Mouse (Mus musculus) bone marrow, adult 2 months (tissue): ENCODE measurements around the gene Zfp652. TPM values are rescaled to one million over a fixed set of nuclear protein-coding genes. Genes with fewer than 3 reads are reported as not detected.
A peak's percentile ranks its signal among the peaks of the same experiment; 100 is the strongest.

Experiments used
- H3K27ac ChIP-seq: fragments of 200-500 bp; 2 replicates; pipeline ENCODE4 v1.5.1; 2012; ENCODE audit warnings: low read depth, mild to moderate bottlenecking, control low read depth, inconsistent platforms, low read length; ENCODE audit not compliant: control insufficient read depth, poor library complexity, insufficient read depth
- H3K4me1 ChIP-seq: fragments of 200-500 bp; 2 replicates; pipeline ENCODE4 v1.6.1; 2011; ENCODE audit warnings: low read length; ENCODE audit not compliant: control insufficient read depth, insufficient read depth
- H3K4me3 ChIP-seq: fragments of 200-500 bp; replicated peaks from 2 replicates; pipeline ENCODE3; 2011; ENCODE audit warnings: mild to moderate bottlenecking, low read depth, low read length, control low read depth; ENCODE audit not compliant: control insufficient read depth
- CTCF ChIP-seq: fragments of 200-500 bp; IDR thresholded peaks from 2 replicates; pipeline ENCODE4 v1.5.1; 2011; ENCODE audit warnings: low read length, control low read depth; ENCODE audit not compliant: control insufficient read depth, insufficient read depth
- POLR2A ChIP-seq: fragments of 200-500 bp; IDR thresholded peaks from 2 replicates; pipeline ENCODE4 v1.6.1; 2011; ENCODE audit warnings: low read depth, mild to moderate bottlenecking, control low read depth, low read length, borderline replicate concordance; ENCODE audit not compliant: control insufficient read depth
- WGBS: fragments of 180-500 bp; shearing (Covaris S2); methylation state at CpG from one replicate; pipeline ENCODE4 v1.1.7; 2018; 5-methylcytosine and 5-hydroxymethylcytosine counted together
- polyA plus RNA-seq: library from polyadenylated mRNA; stranded (reverse); fragments of >200 nt; gene quantifications from 2 replicates; pipeline ENCODE4 v1.2.4, GENCODE M21; 2011; ENCODE audit warnings: low replicate concordance; ENCODE audit not compliant: missing spikeins, insufficient read depth, insufficient read length

Gene Zfp652
- polyA plus RNA-seq, 1 experiment: 24.5 TPM

DNA sequence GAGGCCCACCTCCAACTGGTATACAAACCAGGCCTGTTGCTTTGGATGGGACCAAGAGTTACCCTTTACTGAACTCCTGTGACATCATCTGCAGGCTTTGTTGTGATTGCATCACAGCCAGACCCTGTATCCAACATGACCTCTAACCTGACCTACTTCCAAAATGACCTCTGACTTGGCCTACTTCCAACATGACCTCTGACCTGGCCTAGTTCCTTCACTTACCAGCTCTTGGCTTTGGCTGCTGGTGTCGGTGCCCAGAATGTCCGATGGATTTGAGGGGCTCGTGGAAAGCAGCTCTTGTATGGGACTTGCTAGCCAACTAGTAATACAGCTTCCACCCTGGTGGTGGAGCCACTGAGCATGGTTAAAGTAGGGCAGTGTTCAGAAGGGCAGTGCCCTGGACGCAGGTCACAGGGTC, 66.4 kb downstream of the Zfp652 start:
- 79% methylated on average over 4 of the region's 4 CpGs for WGBS
- no peak for TF ChIP-seq POLR2A
- TF ChIP-seq CTCF: peak; percentile 43; the same call in 1 of the 2 replicates
- Histone ChIP-seq H3K4me1 (peaks cover 2% of the 10 kb centered on the region; the same call in 1 of the 2 replicates), H3K4me3 (peak overlapping the region; percentile 40), H3K27ac (no peak overlapping the region; the same call in 1 of the 2 replicates)

DNA sequence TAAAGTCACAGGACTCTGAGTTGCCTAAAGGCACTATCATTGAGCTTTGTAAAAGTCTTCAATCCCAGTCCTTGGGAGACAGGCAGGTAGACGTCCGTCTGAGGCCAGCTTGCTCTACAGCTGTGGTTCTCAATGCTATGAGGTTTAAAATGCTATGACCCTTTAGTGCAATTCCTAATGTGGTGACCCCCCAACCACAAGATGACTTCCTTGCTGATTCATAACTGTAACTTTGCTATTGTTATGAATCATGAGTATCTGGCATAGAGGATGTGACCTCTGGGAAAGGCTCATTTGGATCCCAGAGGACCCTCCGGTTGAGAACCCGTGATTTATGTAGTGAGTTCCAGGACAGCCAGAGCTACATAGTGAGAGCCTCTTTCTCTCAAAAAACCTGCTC, 66.9 kb downstream of the Zfp652 start:
- no peak for TF ChIP-seq POLR2A
- TF ChIP-seq CTCF: no peak
- no peak overlapping the region for H3K27ac ChIP-seq
- peaks cover 2% of the 10 kb centered on the region; the same call in 1 of the 2 replicates for H3K4me1 ChIP-seq
- WGBS: 78% methylated on average over 4 of the region's 4 CpGs
- no peak overlapping the region for H3K4me3 ChIP-seq

GRCm38 (mm10) chr11:95780480-95780879, 68.0 kb downstream of the Zfp652 start:
- WGBS: 90% methylated on average over 8 of the region's 8 CpGs
- Histone ChIP-seq H3K4me1 (peaks cover 2% of the 10 kb centered on the region; the same call in 1 of the 2 replicates), H3K4me3 (no peak overlapping the region), H3K27ac (no peak overlapping the region)
- TF ChIP-seq CTCF (no peak), POLR2A (no peak)

- peaks cover 2% of the 10 kb centered on the region; the same call in 1 of the 2 replicates for H3K4me1 ChIP-seq
- H3K27ac ChIP-seq: no peak overlapping the region
- TF ChIP-seq CTCF (no peak), POLR2A (no peak)
- H3K4me3 ChIP-seq: no peak overlapping the region
- WGBS: 94% methylated on average over 11 of the region's 11 CpGs
These were observed 69.1 kb downstream of the Zfp652 start for GRCm38 (mm10) chr11:95781557-95781956.

GRCm38 (mm10) chr11:95783457-95783856, 71.0 kb downstream of the Zfp652 start:
- TF ChIP-seq CTCF (no peak), POLR2A (no peak)
- no peaks in the 10 kb centered on the region; the same call in 1 of the 2 replicates for H3K4me1 ChIP-seq
- no peak overlapping the region for H3K27ac ChIP-seq
- H3K4me3 ChIP-seq: no peak overlapping the region
- WGBS: 85% methylated on average over 4 of the region's 4 CpGs

DNA sequence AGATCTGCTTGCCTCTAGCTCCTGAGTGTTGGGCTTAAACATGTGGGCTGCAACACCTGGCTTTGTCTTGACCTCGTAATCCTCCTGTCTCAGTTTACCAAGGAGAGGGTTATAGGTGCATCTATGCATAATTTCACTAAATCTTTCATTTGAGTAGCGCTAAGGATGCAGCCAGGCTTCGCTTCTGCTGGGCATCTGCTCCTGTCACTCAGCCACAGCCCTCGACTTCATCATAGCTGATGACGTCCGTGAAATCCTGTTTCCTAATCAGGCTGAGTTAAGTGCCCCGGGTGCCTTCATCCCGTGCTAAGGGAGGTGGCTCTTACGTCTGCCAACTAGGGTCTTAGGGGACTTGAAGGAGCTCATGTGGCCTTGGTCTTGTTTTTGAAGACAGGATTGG, 71.5 kb downstream of the Zfp652 start:
- Histone ChIP-seq H3K27ac (no peak overlapping the region), H3K4me3 (no peak overlapping the region), H3K4me1 (no peaks in the 10 kb centered on the region; the same call in 1 of the 2 replicates)
- no peak for TF ChIP-seq CTCF
- no peak for TF ChIP-seq POLR2A
- 73% methylated on average over 9 of the region's 9 CpGs for WGBS

GRCm38 (mm10) chr11:95785675-95786074, 73.2 kb downstream of the Zfp652 start:
- Histone ChIP-seq H3K4me3 (no peak overlapping the region), H3K27ac (no peak overlapping the region), H3K4me1 (no peaks in the 10 kb centered on the region; the same call in 1 of the 2 replicates)
- TF ChIP-seq CTCF (peak; percentile 51), POLR2A (no peak)
- 94% methylated on average over 4 of the region's 4 CpGs for WGBS

- 79% methylated on average over 6 of the region's 6 CpGs for WGBS
- no peak overlapping the region for H3K4me3 ChIP-seq
- H3K27ac ChIP-seq: no peak overlapping the region
- no peak for TF ChIP-seq CTCF
- TF ChIP-seq POLR2A: no peak
- H3K4me1 ChIP-seq: no peaks in the 10 kb centered on the region; the same call in 1 of the 2 replicates
These were observed 74.0 kb downstream of the Zfp652 start for GRCm38 (mm10) chr11:95786511-95786910.
